Mouse (Mus musculus) midbrain, embryonic 10.5 days (tissue): ENCODE results near the gene Eif3a. TPM values are rescaled to one million over a fixed set of nuclear protein-coding genes. Genes with fewer than 3 reads are reported as not detected.
A peak's percentile ranks its signal among the peaks of the same experiment; 100 is the strongest.

ENCODE experiments used
- DNase-seq: peaks from one replicate; pipeline ENCODE4 v3.0.0-alpha.2; 2017; ENCODE audit warnings: low spot score
- H3K27ac ChIP-seq: fragments of 300-500 bp; sonication (generic); replicated peaks from 2 replicates; pipeline ENCODE4 v1.5.1; 2016; ENCODE audit warnings: mild to moderate bottlenecking
- H3K27me3 ChIP-seq: fragments of 300-500 bp; sonication (generic); 2 replicates; pipeline ENCODE4 v1.6.1; 2016; ENCODE audit warnings: low read depth, mild to moderate bottlenecking; ENCODE audit not compliant: poor library complexity, severe bottlenecking
- H3K36me3 ChIP-seq: fragments of 300-500 bp; sonication (generic); 2 replicates; pipeline ENCODE4 v1.6.1; 2016; ENCODE audit warnings: mild to moderate bottlenecking, moderate library complexity
- H3K4me1 ChIP-seq: fragments of 300-500 bp; sonication (generic); 2 replicates; pipeline ENCODE4 v1.6.1; 2016
- H3K4me3 ChIP-seq: fragments of 300-500 bp; sonication (generic); 2 replicates; pipeline ENCODE4 v1.5.1; 2016; ENCODE audit warnings: mild to moderate bottlenecking, moderate library complexity
- H3K9me3 ChIP-seq: fragments of 300-500 bp; sonication (generic); replicated peaks from 2 replicates; pipeline ENCODE4 v1.6.1; 2016; ENCODE audit warnings: mild to moderate bottlenecking
- WGBS: fragments of 180-500 bp; shearing (Covaris S2); methylation state at CpG from one replicate; pipeline ENCODE4 v1.1.7; 2016; 5-methylcytosine and 5-hydroxymethylcytosine counted together
- polyA plus RNA-seq: library from polyadenylated mRNA; unstranded; fragments of >200 nt; fragmentation: Nextera tagmentation; extraction: Ambion mirVana; gene quantifications from 2 replicates; pipeline ENCODE4 v1.2.1, GENCODE M21; 2016

Gene Eif3a
- 144 and 146 TPM in 2 replicates for polyA plus RNA-seq

DNA sequence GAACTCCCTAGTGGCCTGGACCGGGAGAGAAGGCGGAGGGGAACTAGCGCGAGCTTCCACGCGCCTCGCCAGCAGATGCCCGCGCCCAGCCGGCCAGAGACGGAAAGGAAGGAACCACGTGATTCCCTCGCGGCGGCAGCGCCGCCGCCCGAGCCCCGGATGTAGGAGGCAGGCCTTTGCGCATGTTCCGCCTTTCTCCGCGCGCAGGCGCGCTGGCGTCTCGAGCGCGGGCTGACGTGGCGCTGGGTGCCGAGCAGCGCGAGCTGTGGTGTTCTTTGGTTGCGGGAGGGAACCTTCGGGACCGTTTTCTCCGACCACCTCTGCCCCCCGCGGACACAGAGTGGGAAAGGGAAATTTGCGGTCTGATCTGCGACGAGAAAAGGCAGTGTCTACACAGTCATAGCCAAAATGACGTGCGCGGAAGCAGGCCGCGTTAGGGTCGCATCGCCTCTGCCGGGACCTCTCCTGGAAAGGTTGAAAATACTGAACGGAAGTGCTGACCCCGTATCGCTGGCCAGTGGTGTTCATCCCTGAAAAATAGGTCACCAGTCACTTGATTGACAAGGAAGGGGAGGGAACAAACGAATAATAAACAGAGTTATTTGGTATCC, at the start of gene Eif3a:
Gene Eif3a (minus strand): TSS at position 108 of the 611 bp plus-strand sequence.
- peak within 1 kb of the TSS; percentile 99 for H3K27ac ChIP-seq
- H3K27me3 ChIP-seq: no peaks in the 10 kb centered on the region
- H3K4me3 ChIP-seq: peak within 1 kb of the TSS; percentile 97
- 0 out of 2 replicates have a peak, but pooled peaks cover 2% of the 10 kb centered on the region for H3K36me3 ChIP-seq
- DNase-seq: peak; percentile 94
- WGBS: under 1% methylated on average over 57 of the region's 57 CpGs
- H3K4me1 ChIP-seq: peaks cover 34% of the 10 kb centered on the region
- no peaks in the 10 kb centered on the region for H3K9me3 ChIP-seq

DNA sequence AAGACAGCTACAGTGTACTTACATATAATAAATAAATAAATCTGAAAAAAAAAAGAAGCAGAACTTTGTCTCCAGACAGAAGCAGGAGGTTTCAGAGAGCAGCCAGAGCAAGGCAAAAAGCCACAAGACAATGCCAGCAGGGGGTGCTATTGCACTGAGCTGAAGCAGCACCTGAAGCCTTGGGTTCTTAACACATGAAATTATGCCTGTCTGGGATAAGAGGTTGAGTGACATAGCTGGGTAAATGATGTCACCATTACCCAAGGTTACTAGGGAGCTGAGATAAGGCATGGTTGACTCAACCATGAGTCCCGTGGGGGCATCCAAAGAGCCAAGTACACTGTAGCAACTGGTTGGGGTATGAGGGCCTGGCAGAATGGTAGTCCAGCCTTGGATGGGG, 47.3 kb upstream of the Eif3a start:
- no peak overlapping the region for H3K4me3 ChIP-seq
- 80% methylated on average over 1 of the region's 1 CpGs for WGBS
- peak; percentile 60 for DNase-seq
- no peaks in the 10 kb centered on the region for H3K27me3 ChIP-seq
- H3K27ac ChIP-seq: no peak overlapping the region
- H3K36me3 ChIP-seq: peaks cover 83% of the 10 kb centered on the region
- no peaks in the 10 kb centered on the region for H3K9me3 ChIP-seq
- H3K4me1 ChIP-seq: no peaks in the 10 kb centered on the region

DNA sequence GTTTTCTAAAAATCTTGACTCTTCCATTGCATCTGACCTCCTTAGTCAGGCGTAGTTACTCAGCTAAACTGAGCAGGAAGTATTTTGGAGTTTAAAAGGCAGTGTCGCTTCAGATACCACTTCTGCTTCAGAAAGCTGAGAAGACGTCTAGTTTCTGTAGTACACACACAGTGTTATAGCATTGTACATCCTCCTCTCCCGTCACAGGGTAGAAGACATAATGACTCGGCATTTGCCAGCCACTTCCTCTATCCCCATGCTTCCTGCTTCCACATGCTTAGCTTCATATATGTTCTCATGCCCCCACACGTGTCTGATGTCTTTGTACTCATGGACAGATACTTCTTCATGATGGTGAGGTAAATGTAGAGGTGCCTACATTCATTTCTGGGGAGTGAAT, 28.2 kb upstream of the Eif3a start:
- WGBS: 93% methylated on average over 6 of the region's 6 CpGs
- DNase-seq: no peak
- peaks cover 91% of the 10 kb centered on the region for H3K36me3 ChIP-seq

DNA sequence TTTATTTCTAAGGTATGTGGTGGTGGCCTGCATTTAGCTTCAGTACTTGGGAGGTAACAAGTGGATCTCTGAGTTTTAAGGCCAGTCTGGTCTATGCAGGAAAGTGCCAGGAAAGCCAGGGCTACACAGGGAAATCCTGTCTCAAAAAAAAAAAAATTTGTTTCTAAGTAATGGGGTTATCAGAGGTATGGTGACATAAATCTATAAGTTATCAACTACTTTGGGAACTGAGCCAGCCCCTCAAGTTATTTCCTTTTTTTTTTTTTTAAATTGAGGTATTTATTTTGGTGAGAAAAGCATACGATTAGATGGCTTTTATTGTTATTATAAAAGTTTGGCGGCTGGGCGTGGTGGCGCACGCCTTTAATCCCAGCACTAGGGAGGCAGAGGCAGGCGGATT, 22.7 kb upstream of the Eif3a start:
- Histone ChIP-seq H3K36me3 (peaks cover 37% of the 10 kb centered on the region), H3K27me3 (no peaks in the 10 kb centered on the region), H3K9me3 (no peaks in the 10 kb centered on the region), H3K4me1 (peaks cover 14% of the 10 kb centered on the region), H3K27ac (no peak overlapping the region), H3K4me3 (no peak overlapping the region)
- DNase-seq: no peak
- WGBS: 98% methylated on average over 6 of the region's 6 CpGs

More for the DNA sequence above, 28.2 kb upstream of the Eif3a start:
- H3K4me1 ChIP-seq: no peaks in the 10 kb centered on the region
- no peaks in the 10 kb centered on the region for H3K27me3 ChIP-seq
- H3K27ac ChIP-seq: no peak overlapping the region
- H3K9me3 ChIP-seq: no peaks in the 10 kb centered on the region
- no peak overlapping the region for H3K4me3 ChIP-seq

DNA sequence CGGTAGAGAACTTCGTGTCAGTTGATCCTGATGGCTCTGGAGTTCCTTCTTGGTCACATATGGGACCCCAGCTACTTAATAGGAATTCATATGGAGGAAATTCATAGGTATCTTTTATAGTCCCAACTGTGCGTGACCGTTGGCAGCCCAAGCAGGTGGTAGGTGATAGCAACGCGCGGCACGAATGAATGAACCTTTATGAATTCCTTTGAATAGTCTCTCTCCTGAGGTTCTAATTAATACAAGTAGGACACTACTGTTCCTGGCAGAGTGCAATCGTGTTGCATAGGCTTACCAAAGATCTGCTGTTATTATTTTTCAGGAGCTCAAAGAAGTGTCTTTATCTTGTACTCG, 21.6 kb upstream of the Eif3a start:
- 32% methylated on average over 10 of the region's 10 CpGs for WGBS
- peak overlapping the region; percentile 92 for H3K27ac ChIP-seq

DNA sequence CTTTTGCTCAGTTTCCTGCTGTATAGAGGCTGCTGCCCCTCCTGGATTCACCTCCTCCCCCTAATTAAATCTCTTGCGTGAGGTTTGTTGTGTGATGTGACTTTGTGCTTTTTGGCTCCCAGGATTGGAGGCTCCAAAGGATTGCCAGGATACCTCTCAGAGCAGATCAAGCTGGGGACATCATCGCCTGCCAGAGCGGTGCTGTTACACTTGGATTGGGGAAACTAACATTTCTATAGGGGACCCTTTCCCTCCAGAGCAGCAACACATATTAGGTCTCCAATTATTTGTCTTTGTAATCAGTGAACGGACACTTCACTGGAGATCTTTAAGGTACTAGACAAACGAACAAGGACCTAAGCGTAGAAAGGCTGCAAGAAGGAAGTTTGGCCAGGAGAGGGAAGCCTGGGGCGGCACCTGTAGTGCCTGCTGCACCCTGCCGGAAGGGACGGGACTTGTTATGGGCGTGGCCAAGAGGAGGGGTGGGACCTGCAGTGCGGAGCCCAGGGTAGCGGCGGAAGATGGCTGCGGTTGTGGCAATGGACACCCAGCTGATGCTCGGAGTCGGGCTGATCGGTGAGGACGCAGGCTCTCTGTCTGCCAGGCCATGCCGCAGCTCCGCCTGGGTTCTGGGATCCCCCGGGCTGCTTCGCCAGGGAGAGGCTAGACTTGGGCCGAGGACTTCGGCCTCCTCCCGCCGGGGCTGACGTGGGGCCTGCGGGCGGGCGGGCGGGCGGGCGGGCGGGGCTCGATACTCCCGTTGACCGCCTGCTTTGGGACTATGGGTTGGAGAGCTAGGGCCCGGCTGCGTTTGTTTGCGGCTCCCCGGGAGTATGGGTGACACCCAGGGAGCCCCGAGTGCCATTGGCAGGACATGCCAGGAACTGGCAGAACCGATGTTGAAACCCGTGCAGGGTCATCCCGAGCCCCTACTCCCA, 20.9 kb upstream of the Eif3a start, which contains the start of gene Fam45a:
Gene Fam45a (plus strand): TSS at position 488 of the 938 bp plus-strand sequence.
- H3K9me3 ChIP-seq: no peaks in the 10 kb centered on the region
- no peaks in the 10 kb centered on the region for H3K27me3 ChIP-seq
- peak; percentile 93 for DNase-seq
- H3K4me1 ChIP-seq: peaks cover 14% of the 10 kb centered on the region
- H3K4me3 ChIP-seq: peak within 1 kb of the TSS; percentile 81
- H3K27ac ChIP-seq: peak within 1 kb of the TSS; percentile 92
- H3K36me3 ChIP-seq: peaks cover 20% of the 10 kb centered on the region
- 2% methylated on average over 45 of the region's 45 CpGs for WGBS

More for the DNA sequence above, 21.6 kb upstream of the Eif3a start:
- DNase-seq: no peak
- no peaks in the 10 kb centered on the region for H3K27me3 ChIP-seq
- peak overlapping the region; percentile 81 for H3K4me3 ChIP-seq
- peaks cover 27% of the 10 kb centered on the region for H3K36me3 ChIP-seq
- H3K9me3 ChIP-seq: no peaks in the 10 kb centered on the region
- H3K4me1 ChIP-seq: peaks cover 14% of the 10 kb centered on the region

DNA sequence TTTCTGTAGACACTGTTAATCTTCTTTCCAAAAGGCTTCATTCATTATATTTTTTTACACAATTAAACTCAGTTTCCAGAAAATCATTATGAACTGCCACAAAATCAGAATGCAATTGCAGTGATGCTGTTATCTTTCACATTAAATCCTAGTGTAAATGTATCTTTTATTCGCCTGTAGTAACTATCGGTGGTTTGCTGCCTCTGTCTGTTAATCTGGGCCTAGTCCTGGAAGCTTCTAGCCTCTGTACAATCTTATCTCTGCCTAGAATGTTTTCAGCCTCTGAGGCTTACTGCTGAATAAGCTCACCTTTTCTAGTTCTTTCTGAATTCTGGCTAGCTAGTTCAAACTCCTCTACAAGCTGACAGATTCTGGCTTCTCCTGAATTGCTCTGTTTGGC, 19.5 kb upstream of the Eif3a start:
- WGBS: 94% methylated on average over 2 of the region's 2 CpGs
- DNase-seq: no peak
- Histone ChIP-seq H3K4me3 (no peak overlapping the region), H3K27ac (no peak overlapping the region), H3K27me3 (no peaks in the 10 kb centered on the region), H3K9me3 (no peaks in the 10 kb centered on the region), H3K36me3 (peaks cover 6% of the 10 kb centered on the region), H3K4me1 (peaks cover 14% of the 10 kb centered on the region)

DNA sequence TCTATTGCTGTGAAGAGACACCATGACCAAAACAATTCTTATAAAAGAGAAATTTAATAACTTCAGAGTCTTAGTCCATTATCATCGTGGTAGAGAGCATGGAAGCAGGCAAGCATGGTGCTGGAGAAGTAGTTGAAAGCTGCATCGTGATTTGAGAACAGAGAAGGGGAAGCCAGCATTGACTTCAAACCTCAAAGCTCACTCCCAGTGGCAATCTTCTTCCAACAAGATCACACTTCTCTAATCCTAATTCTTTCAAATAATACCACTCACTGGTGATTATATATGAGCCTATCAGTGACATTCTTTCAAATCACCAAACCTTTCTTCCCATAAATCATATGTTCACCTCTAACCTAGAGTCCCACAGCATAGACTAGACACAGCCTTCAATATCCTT, 14.4 kb upstream of the Eif3a start:
- Histone ChIP-seq H3K4me3 (no peak overlapping the region), H3K27ac (no peak overlapping the region), H3K4me1 (no peaks in the 10 kb centered on the region), H3K9me3 (no peaks in the 10 kb centered on the region), H3K27me3 (no peaks in the 10 kb centered on the region), H3K36me3 (no peaks in the 10 kb centered on the region)
- no peak for DNase-seq
- WGBS: 72% methylated on average over 2 of the region's 2 CpGs

DNA sequence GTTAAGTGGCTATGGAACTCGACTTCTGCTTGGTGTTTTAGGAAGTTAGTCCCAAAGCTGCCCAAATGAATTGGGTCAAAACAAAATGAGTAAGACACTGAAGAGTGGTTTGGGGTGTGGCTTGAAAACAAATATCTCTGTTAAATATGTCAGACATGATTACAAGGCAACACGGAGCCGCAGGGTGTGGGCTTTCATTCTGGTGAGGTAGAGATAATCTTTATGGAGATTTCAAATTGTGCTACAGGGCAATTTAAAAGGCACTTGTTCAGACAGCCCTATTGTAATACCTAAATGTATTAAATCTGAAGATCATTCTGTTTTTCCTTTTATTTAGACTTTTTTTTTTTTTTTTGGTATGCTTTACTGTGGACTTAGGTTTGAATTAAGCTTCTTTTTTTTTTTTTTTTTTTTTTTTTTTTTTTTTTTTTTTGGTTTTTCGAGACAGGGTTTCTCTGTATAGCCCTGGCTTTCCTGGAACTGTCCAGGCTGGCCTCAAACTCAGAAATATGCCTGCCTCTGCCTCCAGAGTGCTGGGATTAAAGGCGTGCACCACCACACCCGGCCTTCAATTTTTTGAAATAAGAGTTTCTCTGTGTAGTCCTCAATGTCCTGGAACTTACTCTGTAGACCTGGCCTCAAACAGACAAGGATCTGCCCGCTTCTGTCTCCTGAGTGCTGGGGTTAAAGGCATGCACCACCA, 9.6 kb upstream of the Eif3a start:
- Histone ChIP-seq H3K27ac (no peak overlapping the region), H3K4me3 (no peak overlapping the region), H3K4me1 (no peaks in the 10 kb centered on the region), H3K9me3 (no peaks in the 10 kb centered on the region), H3K27me3 (no peaks in the 10 kb centered on the region), H3K36me3 (no peaks in the 10 kb centered on the region)
- 79% methylated on average over 7 of the region's 7 CpGs for WGBS
- no peak for DNase-seq

DNA sequence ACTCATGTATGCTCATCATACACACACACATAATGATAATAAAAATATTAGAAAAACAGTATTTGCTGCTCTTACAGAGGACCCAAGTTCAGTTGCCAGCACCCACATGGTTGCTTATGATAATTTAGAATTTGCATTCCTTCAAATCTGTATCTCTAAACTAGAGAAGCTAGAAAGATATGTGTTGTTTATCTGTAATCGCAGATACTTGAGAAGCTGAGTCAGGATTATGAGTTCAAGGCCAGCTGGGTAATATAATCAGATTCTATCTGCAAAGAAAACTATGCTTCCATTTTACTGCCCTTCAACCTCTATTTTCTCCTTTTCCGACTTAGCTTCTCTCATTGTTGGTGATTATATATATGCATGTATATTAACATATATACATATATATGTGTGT, 7.0 kb upstream of the Eif3a start:
- no peak overlapping the region for H3K4me3 ChIP-seq
- H3K27me3 ChIP-seq: no peaks in the 10 kb centered on the region
- no peak overlapping the region for H3K27ac ChIP-seq
- no peaks in the 10 kb centered on the region for H3K9me3 ChIP-seq
- H3K36me3 ChIP-seq: no peaks in the 10 kb centered on the region
- WGBS: 91% methylated on average over 2 of the region's 2 CpGs
- H3K4me1 ChIP-seq: no peaks in the 10 kb centered on the region
- DNase-seq: no peak

DNA sequence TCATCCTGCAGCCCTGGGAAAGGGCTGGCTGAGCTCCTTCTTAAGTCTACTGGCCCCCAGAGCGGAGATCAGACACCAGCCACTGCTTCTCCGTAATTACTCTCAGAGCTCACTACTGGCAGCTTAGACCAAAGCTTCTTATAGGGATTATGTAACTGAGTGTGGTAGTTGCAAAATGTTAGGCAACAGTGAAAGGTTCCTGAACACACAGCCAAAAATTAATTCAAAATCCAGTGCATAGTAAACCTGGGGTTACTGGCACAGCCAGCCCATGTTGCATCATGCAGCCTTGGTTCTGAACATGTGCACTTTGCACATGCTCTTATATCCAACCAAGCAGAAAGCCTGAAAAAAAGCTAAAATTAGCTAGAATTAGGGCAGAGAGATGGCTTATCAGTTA, 4.8 kb upstream of the Eif3a start:
- no peaks in the 10 kb centered on the region for H3K36me3 ChIP-seq
- no peak overlapping the region for H3K27ac ChIP-seq
- no peak overlapping the region for H3K4me3 ChIP-seq
- DNase-seq: no peak
- H3K27me3 ChIP-seq: no peaks in the 10 kb centered on the region
- no peaks in the 10 kb centered on the region for H3K4me1 ChIP-seq
- no peaks in the 10 kb centered on the region for H3K9me3 ChIP-seq
- 92% methylated on average over 2 of the region's 2 CpGs for WGBS

DNA sequence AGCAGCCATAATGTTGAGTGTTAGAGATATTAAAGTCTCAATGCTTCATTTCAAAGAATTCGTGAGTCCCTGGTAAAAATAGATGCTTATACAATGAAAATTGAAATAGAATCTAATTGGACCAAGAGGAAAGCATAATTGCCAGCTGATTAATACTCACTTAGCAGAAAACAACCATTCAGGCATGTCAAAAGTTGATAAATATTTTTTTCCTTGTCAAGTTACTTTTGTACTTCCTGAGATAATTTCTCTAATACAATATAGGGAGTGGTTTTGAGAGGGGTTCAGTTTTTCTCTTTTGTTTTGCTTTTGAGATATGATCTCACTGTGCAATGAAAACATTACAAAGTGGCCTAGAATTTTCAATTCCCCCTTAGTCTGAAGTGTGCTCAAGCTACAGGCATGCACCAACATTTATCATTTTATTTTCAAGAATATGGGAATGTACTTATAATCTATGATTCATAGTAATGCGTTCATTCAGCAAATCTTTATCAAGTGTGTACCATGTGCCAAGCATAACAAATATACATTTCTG, 2.8 kb upstream of the Eif3a start:
- H3K4me1 ChIP-seq: peaks cover 10% of the 10 kb centered on the region
- DNase-seq: no peak
- 88% methylated on average over 2 of the region's 2 CpGs for WGBS

More for the DNA sequence above, 2.8 kb upstream of the Eif3a start:
- Histone ChIP-seq H3K4me3 (no peak overlapping the region), H3K9me3 (no peaks in the 10 kb centered on the region), H3K36me3 (0 out of 2 replicates have a peak, but pooled peaks cover 2% of the 10 kb centered on the region), H3K27ac (no peak overlapping the region), H3K27me3 (no peaks in the 10 kb centered on the region)
